Mouse (Mus musculus): ENCODE results near the gene Spdye4a. TPM values are rescaled to one million over a fixed set of nuclear protein-coding genes. Genes with fewer than 3 reads are reported as not detected.
"Not testable (repeated sequence)": the region's sequence is repeated elsewhere in the genome, so short reads cannot be mapped to it uniquely, and the experiment has no call there.

Spdye4a gene
- polyA plus RNA-seq, 1 experiment = not detected

GRCm38 (mm10) chr5:143235028-143235693 is 8.5 kb upstream of the Spdye4a start, which contains the start of gene Zfp12:
Gene Zfp12 (plus strand): TSS chr5:143235163.
- peak; percentile 79 for DNase-seq (ENCODE audit: low spot score)

DNA sequence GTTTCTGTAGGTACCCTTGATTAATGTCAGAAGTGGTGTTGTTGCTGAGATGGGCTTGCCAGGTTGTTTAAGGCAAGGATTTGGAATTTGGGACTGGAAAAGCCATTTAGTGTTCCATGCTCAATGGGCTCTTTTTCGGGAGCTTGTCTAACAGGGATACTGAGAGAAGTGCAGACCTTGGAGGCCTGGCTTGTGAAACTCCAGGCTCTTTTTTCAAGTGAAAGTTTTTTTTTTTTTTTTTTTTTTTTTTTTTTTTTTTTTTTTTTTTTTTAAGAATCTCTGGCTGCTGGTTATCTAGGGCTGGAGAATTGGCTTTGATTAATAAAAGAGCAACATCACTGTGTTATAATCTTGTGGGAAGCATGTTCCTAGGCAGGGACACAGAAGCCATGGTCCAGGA is 4.4 kb downstream of the Spdye4a start:
- no peak for DNase-seq (ENCODE audit: low spot score)

DNA sequence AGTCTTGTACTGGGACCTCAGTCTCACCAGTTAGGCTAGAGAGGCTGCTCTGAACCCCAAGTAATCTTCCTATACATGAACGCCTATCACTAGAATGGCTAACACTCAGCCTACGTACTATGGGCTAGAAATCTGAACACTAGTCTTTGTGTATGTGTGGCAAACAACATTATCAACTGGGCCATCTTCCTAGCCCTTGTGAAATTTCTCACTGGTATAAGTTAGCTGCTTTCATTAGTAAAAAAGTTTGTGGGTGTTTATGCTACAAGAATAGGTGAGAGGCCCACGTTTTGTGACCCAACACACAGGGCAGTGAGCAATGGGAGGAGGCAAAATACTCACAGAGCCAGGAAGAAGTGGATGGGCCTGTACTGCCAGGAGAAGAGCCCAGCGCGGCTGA is 5.7 kb downstream of the Spdye4a start:
- no peak for DNase-seq (ENCODE audit: low spot score)

DNA sequence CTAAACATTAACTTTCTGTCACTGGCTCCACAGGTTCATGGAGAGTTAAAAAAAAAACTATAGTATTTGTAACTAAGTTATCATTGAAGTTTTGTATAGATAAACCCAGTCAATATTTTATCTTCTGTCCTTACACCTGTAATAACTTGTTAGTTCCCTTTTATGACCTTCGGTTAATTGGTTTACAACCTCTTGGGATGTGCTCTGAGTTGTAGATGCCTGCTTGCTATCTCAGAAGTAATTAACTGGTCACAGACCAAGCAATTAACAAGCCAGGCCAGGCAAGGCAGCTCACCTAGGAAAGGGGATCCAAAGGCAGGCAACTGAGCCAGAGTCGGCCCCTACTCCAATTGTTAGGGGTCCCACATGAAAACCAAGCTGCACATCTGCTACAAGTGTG is 12.9 kb downstream of the Spdye4a start:
- no peak for DNase-seq (ENCODE audit: low spot score)

GRCm38 (mm10) chr5:143205015-143205414 is 21.7 kb downstream of the Spdye4a start:
- DNase-seq (ENCODE audit: low spot score) = no peak

GRCm38 (mm10) chr5:143196506-143196905 is 30.2 kb downstream of the Spdye4a start:
- DNase-seq (ENCODE audit: low spot score) = no peak

DNA sequence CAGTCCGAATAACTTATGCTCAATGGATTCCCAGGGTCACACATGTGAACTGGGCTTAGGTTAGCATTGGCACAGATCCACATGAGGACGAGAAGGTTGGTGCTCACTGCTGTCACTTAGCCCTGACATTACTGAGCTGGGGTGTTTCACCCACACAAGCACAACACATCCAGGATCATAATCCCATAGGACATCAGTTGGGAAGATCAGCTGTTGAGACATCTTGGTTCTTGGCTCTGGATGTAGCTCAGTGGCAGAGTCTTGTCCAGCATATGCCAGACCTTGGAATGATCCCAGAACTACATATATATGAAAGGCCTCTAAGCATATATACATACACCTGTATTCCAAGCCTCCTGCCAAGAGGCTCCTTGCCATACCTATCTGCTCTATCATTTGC is 31.5 kb downstream of the Spdye4a start:
- DNase-seq (ENCODE audit: low spot score) = no peak

DNA sequence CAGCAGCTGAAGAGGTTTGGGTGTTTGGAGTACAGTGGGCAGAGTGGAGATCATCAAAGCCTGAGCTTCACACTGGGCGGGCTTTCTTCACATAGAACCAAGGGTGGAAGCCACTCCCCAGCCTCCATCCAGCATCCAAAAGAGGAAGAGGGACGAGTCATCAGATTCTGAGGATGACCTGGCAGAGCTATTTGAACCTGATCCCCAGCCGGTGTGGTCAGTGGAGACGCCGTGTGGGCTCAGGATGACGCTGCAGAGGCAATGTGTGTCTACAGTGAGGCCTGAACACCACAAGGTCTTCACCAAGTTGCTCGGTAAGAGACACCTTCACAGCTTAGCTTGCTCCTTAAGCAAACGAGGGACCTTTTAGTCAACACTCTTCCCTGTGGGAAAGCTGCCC is 31.9 kb downstream of the Spdye4a start:
- DNase-seq (ENCODE audit: low spot score) = not testable (repeated sequence)

GRCm38 (mm10) chr5:143192806-143193205 is 33.9 kb downstream of the Spdye4a start:
- DNase-seq (ENCODE audit: low spot score) = no peak

DNA sequence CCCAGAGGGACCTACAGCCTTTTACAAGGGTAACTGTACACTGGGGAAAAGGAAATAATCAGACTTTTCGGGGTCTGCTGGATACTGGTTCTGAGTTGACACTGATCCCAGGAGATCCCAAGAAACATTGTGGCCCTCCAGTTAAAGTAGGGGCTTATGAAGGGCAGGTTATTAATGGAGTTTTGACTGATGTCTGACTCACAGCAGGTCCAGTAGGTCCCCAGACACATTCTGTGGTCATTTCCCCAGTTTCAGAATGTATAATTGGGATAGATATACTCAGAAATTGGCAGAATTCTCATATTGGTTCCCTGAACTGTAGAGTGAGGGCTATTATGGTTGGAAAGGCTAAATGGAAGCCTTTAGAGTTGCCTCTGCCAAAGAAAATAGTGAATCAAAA is 38.7 kb downstream of the Spdye4a start:
- DNase-seq (ENCODE audit: low spot score) = not testable (repeated sequence)

- DNase-seq (ENCODE audit: low spot score) = peak; percentile 73
Measured at GRCm38 (mm10) chr5:143180255-143181076, 46.2 kb downstream of the Spdye4a start, which contains the start of the genes Rbak and Spdye4b. Gene Rbak (minus strand): TSS chr5:143180775. Gene Spdye4b (plus strand): TSS chr5:143181017.

GRCm38 (mm10) chr5:143179179-143179578 is 47.5 kb downstream of the Spdye4a start:
- DNase-seq (ENCODE audit: low spot score) = no peak

- no peak for DNase-seq (ENCODE audit: low spot score)
Measured at GRCm38 (mm10) chr5:143177541-143178200, 49.0 kb downstream of the Spdye4a start.

DNA sequence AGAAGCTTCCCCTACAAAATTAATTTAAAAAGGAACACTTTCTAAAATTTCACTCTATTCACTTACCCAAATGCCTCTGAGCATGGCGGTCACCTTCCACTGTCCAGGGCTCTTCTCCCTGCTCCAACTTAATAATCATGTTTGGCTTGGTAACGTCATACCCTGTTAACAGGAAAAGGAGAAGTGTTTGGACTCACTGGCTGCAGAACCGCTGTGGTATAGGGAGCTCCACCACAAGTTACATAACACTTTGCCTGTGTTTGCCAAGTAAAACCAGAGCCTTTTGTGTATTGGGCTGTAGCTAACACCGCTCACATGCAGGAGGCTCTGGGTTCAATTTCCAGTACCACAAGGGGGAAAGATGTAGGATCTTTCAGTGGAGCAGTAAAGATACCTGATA is 50.7 kb downstream of the Spdye4a start:
- no peak for DNase-seq (ENCODE audit: low spot score)

Other genes starting within 250 kb of the Spdye4a start
- gene Rnf216, start 113.9 kb downstream of the Spdye4a start, polyA plus RNA-seq (2012; rRNA removed) = 25.0 and 26.2 TPM in 2 replicates
- not detected in 2 replicates for gene Olfr718-ps1, start 79.3 kb downstream of the Spdye4a start, polyA plus RNA-seq (2012; rRNA removed)
- 11.7 TPM in 2 replicates for gene Rbak, start 46.1 kb downstream of the Spdye4a start, polyA plus RNA-seq (2012; rRNA removed)
- gene Spdye4b, start 45.9 kb downstream of the Spdye4a start, polyA plus RNA-seq (2012; rRNA removed) = not detected in 2 replicates
- 12.6 and 12.7 TPM in 2 replicates for gene Zfp12, start 8.3 kb upstream of the Spdye4a start, polyA plus RNA-seq (2012; rRNA removed)
- 3.2 and 5.9 TPM in 2 replicates for gene Zfp316, start 43.1 kb upstream of the Spdye4a start, polyA plus RNA-seq (2012; rRNA removed)
- 0.43 and 0.49 TPM in 2 replicates for gene Zfp853, start 66.7 kb upstream of the Spdye4a start, polyA plus RNA-seq (2012; rRNA removed)
- 8.4 and 10.6 TPM in 2 replicates for gene E130309D02Rik, start 88.5 kb upstream of the Spdye4a start, polyA plus RNA-seq (2012; rRNA removed)
- 55.0 and 65.8 TPM in 2 replicates for gene Zdhhc4, start 102.4 kb upstream of the Spdye4a start, polyA plus RNA-seq (2012; rRNA removed)
- gene Grid2ip, start 130.4 kb upstream of the Spdye4a start, polyA plus RNA-seq (2012; rRNA removed) = 0.44 and 0.46 TPM in 2 replicates
- gene Kdelr2, start 176.9 kb upstream of the Spdye4a start, polyA plus RNA-seq (2012; rRNA removed) = 104 and 105 TPM in 2 replicates
- gene Daglb, start 237.7 kb upstream of the Spdye4a start, polyA plus RNA-seq (2012; rRNA removed) = 22.1 and 26.7 TPM in 2 replicates

Data from urinary bladder, adult 2 months (tissue).